Mouse (Mus musculus): ENCODE measurements around the gene Atp5j2. TPM values are rescaled to one million over a fixed set of nuclear protein-coding genes. Genes with fewer than 3 reads are reported as not detected.
A peak's percentile ranks its signal among the peaks of the same experiment; 100 is the strongest.
"Not testable (repeated sequence)": the region's sequence is repeated elsewhere in the genome, so short reads cannot be mapped to it uniquely, and the experiment has no call there.

Atp5j2 gene
- total RNA-seq (2021), result 100 to 1,000 TPM; 674 to 757 TPM
- long read RNA-seq, experiment 1, transcript Atp5j2-202 (4 exons, 955 nt), result major isoform, 2,647 of 2,791 reads
- long read RNA-seq, experiment 1, partial matches to known transcripts, result 84 of 2,791 reads
- long read RNA-seq, experiment 1, other reads (novel, unspliced or antisense), result 56 of 2,791 reads
- long read RNA-seq, experiment 2, transcript Atp5j2-202 (4 exons, 955 nt), result major isoform, 1,642 of 1,726 reads
- long read RNA-seq, experiment 2, partial matches to known transcripts, result 57 of 1,726 reads
- long read RNA-seq, experiment 2, other reads (novel, unspliced or antisense), result 24 of 1,726 reads

DNA sequence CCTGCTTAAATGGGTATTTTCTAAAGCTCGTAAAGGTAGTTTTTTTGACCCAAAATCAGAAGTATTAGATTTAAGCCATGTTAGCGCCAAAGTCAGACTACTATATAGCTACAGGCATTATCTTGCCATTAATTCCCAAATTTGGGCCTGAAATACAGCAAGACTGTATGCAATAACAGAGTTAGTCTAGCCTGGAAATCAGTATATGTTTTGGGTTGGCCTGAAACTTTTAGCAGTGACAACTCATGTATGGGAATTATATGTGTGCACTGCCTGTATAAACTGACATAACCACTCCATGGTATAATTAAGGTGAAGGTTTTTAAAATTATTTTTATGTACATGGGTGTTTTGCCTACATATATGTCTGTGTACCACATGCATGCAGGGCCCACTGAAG is at the start of gene Atp5j2:
Atp5j2 (minus strand) TSS at position 101 of the 400 bp plus-strand sequence.
- no peak for DNase-seq

DNA sequence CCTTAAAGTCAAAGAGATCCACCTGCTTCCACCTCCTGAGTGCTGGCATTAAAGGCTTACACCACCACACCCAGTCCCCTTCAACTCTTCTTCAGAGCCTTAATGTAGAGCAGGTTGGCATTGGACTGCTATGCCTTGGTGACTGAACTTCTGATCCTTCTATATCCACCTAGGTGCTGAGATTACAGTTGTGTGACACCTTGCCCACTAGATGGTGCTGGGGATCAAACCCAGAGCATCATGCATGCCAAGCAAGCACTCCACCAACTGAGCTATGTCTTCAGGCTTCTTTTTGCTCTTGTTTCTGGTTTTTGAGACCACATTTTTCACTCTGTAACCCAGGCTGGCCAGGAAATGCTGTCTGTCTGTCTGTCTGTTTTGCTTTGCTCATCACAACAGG is 42.8 kb upstream of the Atp5j2 start:
- no peak for DNase-seq

- no peak for DNase-seq
Observed at GRCm38 (mm10) chr5:145231893-145232411, 40.1 kb upstream of the Atp5j2 start.

DNA sequence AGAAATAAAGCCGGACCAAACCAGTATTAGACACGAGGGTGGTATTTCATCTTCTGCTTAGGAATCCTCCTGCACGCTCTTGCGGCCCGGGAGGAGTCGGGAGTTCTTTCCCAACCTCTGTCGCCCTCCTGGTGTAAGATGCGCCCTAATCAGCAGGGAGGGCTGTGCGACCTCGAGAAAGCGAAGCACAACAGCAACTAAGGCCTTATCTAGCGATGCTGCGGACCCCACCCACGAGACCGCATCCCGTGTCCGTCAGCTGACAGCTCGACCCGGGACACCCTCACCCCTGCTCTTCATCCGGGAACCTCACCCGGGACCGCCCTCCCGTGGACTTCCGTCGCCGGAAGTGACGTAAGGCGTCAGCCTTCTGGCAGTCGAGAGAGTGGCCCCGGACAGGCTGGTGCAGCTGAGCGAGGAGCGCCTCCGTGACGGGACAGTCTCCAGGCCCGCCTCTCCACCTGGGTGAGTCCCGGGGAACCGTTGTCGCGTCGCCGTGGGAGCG is 39.6 kb upstream of the Atp5j2 start, which contains the start of gene Zfp655:
Zfp655 (plus strand) TSS at position 349 of the 505 bp plus-strand sequence.
- DNase-seq, result peak; percentile 97

DNA sequence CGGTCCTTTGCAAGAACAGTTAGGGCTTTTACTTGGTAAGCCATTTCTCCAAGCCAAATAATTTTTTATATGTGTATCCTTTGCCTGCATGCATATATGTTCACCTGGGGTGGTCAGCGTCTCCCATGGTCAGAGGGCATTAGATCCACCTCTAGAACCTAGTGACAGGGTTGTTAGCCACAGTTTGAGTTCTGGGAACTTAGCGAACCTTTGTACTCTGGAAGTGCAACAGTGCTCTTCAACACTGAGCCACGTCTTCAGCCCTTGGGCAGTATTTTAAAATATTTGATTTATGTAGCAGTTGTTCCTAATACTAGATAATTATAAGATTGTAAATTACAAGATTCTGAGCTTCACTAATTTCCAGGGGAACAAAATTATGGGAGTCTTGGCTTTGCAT is 38.8 kb upstream of the Atp5j2 start:
- DNase-seq, result no peak

- DNase-seq, result not testable (repeated sequence)
Observed at GRCm38 (mm10) chr5:145229283-145229682, 37.4 kb upstream of the Atp5j2 start.

GRCm38 (mm10) chr5:145226453-145226852 is 34.6 kb upstream of the Atp5j2 start:
- DNase-seq, result no peak

DNA sequence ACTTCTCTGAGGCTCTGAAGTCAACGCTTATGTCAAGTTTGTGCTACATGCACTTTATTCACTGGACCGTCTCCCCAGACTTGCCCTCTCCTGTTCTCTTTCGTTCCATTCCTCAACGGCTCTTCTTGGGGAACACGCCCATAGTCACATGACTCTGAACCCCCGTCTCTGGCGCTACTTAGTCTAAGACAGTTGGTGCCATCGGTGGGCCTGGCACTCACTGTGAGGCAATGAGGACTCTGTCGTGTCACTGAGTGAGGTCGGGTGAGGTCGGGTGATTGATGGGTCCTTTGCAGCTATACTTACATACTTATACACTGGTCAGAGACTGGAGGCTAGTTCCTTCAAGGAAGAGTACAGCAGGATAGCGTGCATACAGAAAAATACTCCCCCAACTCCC is 31.5 kb upstream of the Atp5j2 start:
- no peak for DNase-seq

GRCm38 (mm10) chr5:145222840-145223239 is 31.0 kb upstream of the Atp5j2 start:
- DNase-seq, result no peak

- no peak for DNase-seq
Observed at GRCm38 (mm10) chr5:145219981-145220380, 28.1 kb upstream of the Atp5j2 start.

- DNase-seq, result no peak
Observed at GRCm38 (mm10) chr5:145218671-145219070, 26.8 kb upstream of the Atp5j2 start.

GRCm38 (mm10) chr5:145218206-145218605 is 26.3 kb upstream of the Atp5j2 start:
- no peak for DNase-seq

DNA sequence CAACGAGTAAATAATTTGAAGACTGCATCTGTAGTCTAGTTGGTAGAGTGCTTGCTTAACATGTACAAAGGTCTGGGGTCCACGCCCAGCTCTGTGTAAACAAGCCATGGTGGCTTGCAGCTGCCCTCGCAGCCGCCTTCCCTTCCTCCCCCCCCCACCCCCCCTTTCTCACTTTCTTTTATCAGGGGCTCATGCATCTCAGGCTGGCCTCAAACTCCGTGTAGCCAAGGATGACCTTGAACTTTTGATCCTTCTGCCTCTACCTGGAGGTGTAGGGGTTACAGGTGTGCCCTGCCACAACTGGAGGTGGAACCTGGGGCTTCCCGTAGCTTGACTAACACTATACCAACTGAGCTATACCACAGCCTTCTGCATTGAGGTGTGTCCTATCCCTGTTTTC is 25.9 kb upstream of the Atp5j2 start:
- DNase-seq, result no peak

GRCm38 (mm10) chr5:145214679-145215078 is 22.8 kb upstream of the Atp5j2 start:
- no peak for DNase-seq

GRCm38 (mm10) chr5:145213505-145213904 is 21.6 kb upstream of the Atp5j2 start:
- no peak for DNase-seq

DNA sequence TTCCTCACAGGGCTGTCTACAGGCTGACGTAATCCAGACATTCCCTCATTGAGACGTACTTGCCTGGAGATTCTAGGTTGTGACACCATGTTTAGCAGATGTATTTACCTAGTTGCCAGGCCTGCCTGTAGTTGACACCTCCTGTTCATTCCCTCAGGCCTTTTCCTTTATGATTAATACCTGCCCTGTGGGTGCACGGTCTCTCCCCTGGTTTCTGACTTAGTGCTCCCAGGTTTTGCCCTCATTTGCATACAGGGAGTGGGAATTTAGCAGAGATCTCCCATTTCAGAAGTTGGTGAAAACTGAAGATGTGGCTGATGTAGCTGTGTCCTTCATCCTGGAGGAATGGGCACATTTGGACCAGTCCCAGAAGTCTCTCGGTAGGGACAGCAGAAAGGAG is 20.4 kb upstream of the Atp5j2 start:
- DNase-seq, result no peak

DNA sequence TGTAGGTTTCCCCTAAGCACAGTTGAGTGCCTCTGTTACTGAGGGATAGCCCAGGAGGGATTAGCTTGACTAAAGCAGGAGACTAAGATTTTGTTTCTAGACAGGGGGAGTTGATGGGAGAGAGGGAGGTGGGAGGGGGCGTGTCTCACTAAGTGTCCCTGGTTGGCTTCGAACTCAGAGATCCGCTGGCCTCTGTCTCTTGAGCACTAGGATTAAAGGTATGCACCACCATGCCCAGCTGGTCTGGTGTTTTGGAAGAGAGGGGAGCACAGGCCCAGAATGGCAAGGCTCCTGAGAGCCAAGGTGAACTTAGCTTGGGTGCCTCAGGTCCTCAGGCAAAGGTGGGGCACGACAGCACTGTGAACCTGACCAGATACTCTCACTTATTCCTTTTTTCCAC is 19.5 kb upstream of the Atp5j2 start:
- DNase-seq, result no peak

DNA sequence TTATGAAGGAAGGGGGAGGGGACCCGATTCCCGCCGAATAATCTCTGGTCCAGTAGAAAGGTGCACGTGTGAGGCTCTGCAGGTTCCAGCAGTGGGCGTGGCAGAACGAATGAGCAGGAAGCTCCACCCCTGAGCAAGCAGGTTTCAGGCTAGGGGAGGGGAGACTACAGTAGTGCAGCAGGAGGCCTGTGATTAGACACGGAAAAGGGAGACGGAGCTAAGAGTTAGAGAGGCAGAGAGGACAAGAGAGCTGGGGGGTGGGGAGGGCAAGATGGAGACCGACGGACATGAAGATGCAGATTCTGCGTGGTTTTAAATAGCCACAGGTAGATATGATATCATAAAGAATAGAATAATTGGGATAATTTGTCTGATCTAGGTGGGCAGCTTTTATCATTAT is 16.5 kb upstream of the Atp5j2 start:
- not testable (repeated sequence) for DNase-seq

- DNase-seq, result no peak
Observed at GRCm38 (mm10) chr5:145207954-145208353, 16.1 kb upstream of the Atp5j2 start.

- no peak for DNase-seq
Observed at GRCm38 (mm10) chr5:145207385-145207784, 15.5 kb upstream of the Atp5j2 start.

- no peak for DNase-seq
Observed at GRCm38 (mm10) chr5:145205041-145205440, 13.2 kb upstream of the Atp5j2 start.

DNA sequence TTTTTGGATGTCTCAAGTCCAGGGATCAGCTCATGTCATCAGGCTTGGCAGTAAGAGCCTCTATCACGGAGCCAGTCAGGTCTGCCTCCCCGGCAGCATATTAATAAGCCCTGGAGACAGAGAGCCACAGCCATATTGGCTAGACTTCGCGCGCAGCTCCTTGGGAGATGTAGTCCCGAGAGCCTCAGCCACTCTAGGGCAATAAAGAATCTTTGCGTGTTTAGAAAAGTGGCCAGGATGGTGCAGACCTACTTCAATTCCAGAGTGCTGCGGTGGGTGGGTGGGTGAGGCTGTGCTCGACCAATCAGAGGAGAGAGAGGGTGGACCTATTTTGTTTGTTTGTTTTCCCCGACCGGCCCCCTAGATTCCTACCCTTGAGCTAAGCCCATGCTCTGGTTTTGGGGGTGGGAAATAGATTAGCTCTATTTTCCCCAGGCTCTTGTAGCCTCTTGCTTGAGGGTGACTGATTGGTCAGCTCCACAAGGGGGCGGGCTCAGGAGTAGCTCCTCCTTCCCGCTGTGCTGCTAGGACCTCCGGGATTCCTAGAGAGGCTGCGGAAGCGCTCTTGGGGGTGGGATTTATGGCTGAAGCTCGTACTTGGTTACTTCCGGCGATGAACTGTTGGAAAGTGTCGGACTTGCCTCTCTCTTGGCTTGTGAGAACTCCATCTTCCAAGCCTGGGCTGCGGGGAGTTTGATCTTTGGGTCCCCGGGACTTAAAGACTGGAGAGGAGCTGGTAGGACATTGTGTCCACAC is 12.3 kb upstream of the Atp5j2 start, which contains the start of gene Zkscan5:
Zkscan5 (plus strand) TSS at position 627 of the 756 bp plus-strand sequence.
- peak; percentile 98 for DNase-seq

DNA sequence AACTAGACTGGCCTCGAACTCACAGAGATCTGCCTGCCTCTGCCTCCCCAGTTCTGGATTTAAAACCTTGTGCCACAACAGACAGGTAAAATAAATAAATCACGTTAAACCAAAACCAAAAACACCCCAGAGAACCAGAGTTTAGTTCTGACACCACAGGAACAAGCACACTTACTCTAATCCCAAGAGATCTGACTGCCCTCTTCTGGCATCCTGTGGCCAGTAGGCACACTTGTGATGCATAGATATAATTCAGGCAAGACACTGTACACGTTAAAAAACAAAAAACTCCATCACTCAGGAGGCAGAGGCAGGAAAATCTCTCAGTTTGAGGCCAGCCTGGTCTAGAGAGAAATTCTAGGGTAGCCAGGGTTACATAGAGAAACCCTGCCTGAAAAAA is 10.6 kb upstream of the Atp5j2 start:
- DNase-seq, result no peak

Measured in gastrocnemius, postnatal 25 days (tissue).